Mouse (Mus musculus) CH12.LX (cell line): ENCODE data around the gene Il1rn.

Experiments
- CTCF ChIP-seq, 2 experiments: IDR thresholded peaks in 1 of 2; conservative IDR thresholded peaks in 1 of 2; 2 replicates each; pipeline ENCODE4 v1.5.1; 2011 to 2012; ENCODE audit warnings: low read depth in 2 of 2, low read length in 2 of 2, improper control_type of control experiment in 1 of 2, inconsistent platforms in 1 of 2, mild to moderate bottlenecking in 1 of 2, moderate library complexity in 1 of 2
- E2F4 ChIP-seq: IDR thresholded peaks from 2 replicates; pipeline ENCODE4 v1.6.1; 2011; ENCODE audit warnings: low read depth, low read length, improper control_type of control experiment; ENCODE audit not compliant: insufficient replicate concordance
- EP300 ChIP-seq: IDR thresholded peaks from 2 replicates; pipeline ENCODE4 v1.6.1; 2011; ENCODE audit warnings: low read length, improper control_type of control experiment
- GABPA ChIP-seq: IDR thresholded peaks from 2 replicates; pipeline ENCODE4 v1.6.1; 2012; ENCODE audit warnings: low read depth, low read length, improper control_type of control experiment, inconsistent platforms; ENCODE audit not compliant: insufficient replicate concordance
- JUN ChIP-seq: IDR thresholded peaks from 2 replicates; pipeline ENCODE4 v1.6.1; 2011; ENCODE audit warnings: low read depth, mild to moderate bottlenecking, low read length, improper control_type of control experiment, moderate library complexity; ENCODE audit not compliant: insufficient read depth
- MAZ ChIP-seq: IDR thresholded peaks from 2 replicates; pipeline ENCODE4 v1.6.1; 2012; ENCODE audit warnings: low read depth, mild to moderate bottlenecking, inconsistent platforms, low read length, improper control_type of control experiment, moderate library complexity
- POLR2A ChIP-seq: IDR thresholded peaks from 2 replicates; pipeline ENCODE4 v1.6.1; 2011; ENCODE audit warnings: low read depth, mild to moderate bottlenecking, improper control_type of control experiment, low read length
- RAD21 ChIP-seq: IDR thresholded peaks from 2 replicates; pipeline ENCODE4 v1.6.1; 2011; ENCODE audit warnings: low read depth, mild to moderate bottlenecking, low read length, improper control_type of control experiment, moderate library complexity
- RCOR1 ChIP-seq: conservative IDR thresholded peaks from 2 replicates; pipeline ENCODE4 v1.6.1; 2012; ENCODE audit warnings: low read depth, mild to moderate bottlenecking, inconsistent platforms, low read length, improper control_type of control experiment
- ZMIZ1 ChIP-seq: IDR thresholded peaks from 2 replicates; pipeline ENCODE4 v1.6.1; 2012; ENCODE audit warnings: low read depth, mild to moderate bottlenecking, inconsistent platforms, low read length, improper control_type of control experiment

DNA sequence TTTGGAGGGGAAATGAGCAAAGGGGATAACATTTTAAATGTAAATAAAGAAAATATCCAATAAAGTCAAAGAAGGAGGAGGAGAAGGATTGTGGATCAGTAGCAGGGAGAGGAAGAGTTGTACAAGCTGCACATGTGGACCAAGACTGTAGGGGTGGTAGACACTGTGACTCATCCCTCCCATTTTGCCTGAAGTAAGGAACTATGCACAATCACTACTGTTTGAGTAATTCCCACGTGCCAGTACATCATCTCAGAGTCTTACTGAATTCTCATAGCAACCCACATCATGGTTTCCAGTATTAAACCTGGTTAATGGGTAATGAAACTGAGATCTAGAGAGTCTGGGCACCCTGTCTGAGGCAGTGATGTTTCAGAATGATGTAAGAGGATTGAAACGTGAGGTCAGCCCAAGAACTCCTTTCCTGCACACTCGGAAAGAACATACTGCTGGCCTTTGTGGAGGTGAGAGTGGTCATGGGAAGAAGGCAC is 4.8 kb downstream of the Il1rn start:
- no peak for TF ChIP-seq EP300
- no peak for TF ChIP-seq CTCF (conservative IDR thresholded peaks at IDR 0.05 in 1 of 2, IDR thresholded peaks at IDR 0.05 in 1 of 2; ENCODE audit: low read depth in 2 of 2, low read length in 2 of 2)
- TF ChIP-seq POLR2A: no peak
- TF ChIP-seq ZMIZ1: no peak
- TF ChIP-seq RAD21: no peak
- TF ChIP-seq E2F4: no peak
- no peak for TF ChIP-seq JUN
- TF ChIP-seq RCOR1: no peak
- no peak for TF ChIP-seq MAZ
- TF ChIP-seq GABPA: no peak
